Mouse (Mus musculus) megakaryocyte, embryonic 14.5 days (primary cell): ENCODE results near the gene Sgpp2. TPM values are rescaled to one million over a fixed set of nuclear protein-coding genes. Genes with fewer than 3 reads are reported as not detected.

Experiments
- H3K27me3 ChIP-seq: replicated peaks from 2 replicates; pipeline ENCODE3; 2012; ENCODE audit warnings: inconsistent platforms
- H3K36me3 ChIP-seq: replicated peaks from 2 replicates; pipeline ENCODE3; 2012; ENCODE audit warnings: low read length, inconsistent platforms, mixed read lengths
- H3K4me1 ChIP-seq: 2 replicates; pipeline ENCODE4 v1.6.1; 2012; ENCODE audit warnings: inconsistent platforms
- H3K4me3 ChIP-seq: replicated peaks from 2 replicates; pipeline ENCODE3; 2012; ENCODE audit warnings: moderate library complexity, mild to moderate bottlenecking, inconsistent platforms
- H3K9me3 ChIP-seq: 2 replicates; pipeline ENCODE4 v1.6.1; 2012; ENCODE audit warnings: inconsistent platforms
- FLI1 ChIP-seq: IDR thresholded peaks from 2 replicates; pipeline ENCODE4 v1.6.1; 2012; ENCODE audit warnings: low read length, inconsistent platforms, mixed read lengths
- GATA1 ChIP-seq: IDR thresholded peaks from 3 replicates; pipeline ENCODE4 v1.6.1; 2012; ENCODE audit warnings: mixed read lengths, low read length, inconsistent platforms, borderline replicate concordance
- polyA plus RNA-seq: library from polyadenylated mRNA; stranded (reverse); fragments of >175 nt; gene quantifications from 2 replicates; pipeline ENCODE4 v1.2.3, GENCODE M21; 2012; ENCODE audit warnings: low replicate concordance; ENCODE audit not compliant: insufficient read depth

Gene Sgpp2
- polyA plus RNA-seq = 1.1 TPM in 1 of 2 replicates, not detected in the other

DNA sequence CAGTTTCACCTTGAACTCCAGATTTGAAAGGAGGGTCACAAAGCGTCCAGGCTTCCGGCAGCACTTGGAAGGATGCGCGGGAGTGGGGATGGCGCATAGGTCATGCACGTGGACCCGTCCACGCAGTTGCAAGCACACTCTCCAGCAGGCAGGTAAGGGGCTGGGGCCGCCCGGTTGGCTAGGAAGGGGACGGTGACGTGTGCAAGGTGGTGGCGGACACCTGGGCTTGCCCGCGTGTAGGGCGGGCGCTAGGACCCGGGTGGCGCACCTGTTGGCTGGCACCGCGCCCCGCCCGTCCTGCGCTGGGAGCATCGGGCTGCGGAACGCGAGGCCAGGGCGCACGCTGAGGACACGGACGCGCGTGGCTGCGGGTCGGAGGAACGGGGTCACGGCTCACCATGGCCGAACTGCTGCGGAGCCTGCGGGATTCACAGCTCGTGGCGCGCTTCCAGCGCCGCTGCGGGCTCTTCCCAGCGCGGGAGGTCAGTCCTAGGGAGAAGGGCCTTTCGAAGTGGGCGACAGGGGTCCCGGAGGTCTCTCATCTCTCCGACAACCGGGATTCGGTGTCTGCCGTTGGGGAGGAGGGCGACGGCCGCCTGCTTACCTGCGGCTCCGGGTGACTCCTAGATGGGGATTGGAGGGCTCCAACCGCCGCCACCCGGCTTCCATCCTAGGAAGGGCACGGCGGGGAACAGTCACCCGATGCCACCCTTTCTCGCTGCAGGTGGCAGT, at the start of gene Sgpp2:
Sgpp2 (plus strand) TSS at position 325 of the 732 bp plus-strand sequence.
- Histone ChIP-seq H3K4me1 (peaks cover 17% of the 10 kb centered on the region), H3K9me3 (peaks cover 5% of the 10 kb centered on the region; the same call in 1 of the 2 replicates), H3K36me3 (no peaks in the 10 kb centered on the region), H3K4me3 (peak within 1 kb of the TSS; percentile 81), H3K27me3 (peaks cover 49% of the 10 kb centered on the region)
- no peak for TF ChIP-seq GATA1
- TF ChIP-seq FLI1 = no peak

DNA sequence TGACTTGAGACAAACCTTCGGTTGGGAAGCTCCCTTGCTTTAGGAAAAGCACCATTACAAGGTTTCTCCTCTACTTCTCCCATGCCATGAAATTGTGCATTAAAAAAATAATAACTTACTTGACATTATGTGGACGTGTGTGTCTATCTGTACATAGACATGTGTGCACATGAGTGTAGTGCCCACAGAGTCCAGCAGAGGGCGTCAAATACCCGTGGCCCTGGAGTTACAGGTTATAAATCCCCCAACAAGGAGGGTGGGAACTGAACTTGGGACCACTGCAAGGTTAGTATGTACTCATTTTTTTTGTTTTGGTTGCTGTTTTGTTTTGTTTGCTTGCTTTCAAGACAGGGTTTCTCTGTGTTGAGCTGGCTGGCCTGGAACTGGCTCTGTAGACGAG, 42.6 kb upstream of the Sgpp2 start:
- no peak for TF ChIP-seq FLI1
- no peak for TF ChIP-seq GATA1
- Histone ChIP-seq H3K4me3 (no peak overlapping the region), H3K36me3 (no peaks in the 10 kb centered on the region), H3K27me3 (no peaks in the 10 kb centered on the region), H3K4me1 (no peaks in the 10 kb centered on the region), H3K9me3 (peaks cover 8% of the 10 kb centered on the region)

DNA sequence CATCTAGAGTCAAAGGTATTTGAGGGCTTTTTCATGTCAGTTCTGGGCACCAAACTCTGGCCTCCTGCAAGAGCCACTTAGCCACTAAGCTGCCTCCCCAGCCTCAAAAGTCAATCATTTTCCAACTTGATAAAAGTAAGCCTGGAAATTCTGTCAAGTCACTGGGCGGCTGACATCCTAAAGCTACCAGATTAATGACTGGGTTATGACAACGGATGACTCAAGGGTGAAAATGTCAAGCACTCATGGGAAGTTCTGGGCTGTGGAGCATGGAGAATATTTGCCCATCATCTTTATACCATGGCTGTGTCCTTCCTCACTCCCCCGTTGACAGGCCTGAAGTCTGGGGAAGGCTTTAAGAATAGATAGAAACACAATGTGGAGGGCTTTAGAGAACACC, 37.2 kb upstream of the Sgpp2 start:
- H3K4me3 ChIP-seq = no peak overlapping the region
- H3K4me1 ChIP-seq = no peaks in the 10 kb centered on the region
- no peaks in the 10 kb centered on the region for H3K36me3 ChIP-seq
- TF ChIP-seq GATA1 (no peak), FLI1 (no peak)
- H3K9me3 ChIP-seq = no peaks in the 10 kb centered on the region
- H3K27me3 ChIP-seq = no peaks in the 10 kb centered on the region

DNA sequence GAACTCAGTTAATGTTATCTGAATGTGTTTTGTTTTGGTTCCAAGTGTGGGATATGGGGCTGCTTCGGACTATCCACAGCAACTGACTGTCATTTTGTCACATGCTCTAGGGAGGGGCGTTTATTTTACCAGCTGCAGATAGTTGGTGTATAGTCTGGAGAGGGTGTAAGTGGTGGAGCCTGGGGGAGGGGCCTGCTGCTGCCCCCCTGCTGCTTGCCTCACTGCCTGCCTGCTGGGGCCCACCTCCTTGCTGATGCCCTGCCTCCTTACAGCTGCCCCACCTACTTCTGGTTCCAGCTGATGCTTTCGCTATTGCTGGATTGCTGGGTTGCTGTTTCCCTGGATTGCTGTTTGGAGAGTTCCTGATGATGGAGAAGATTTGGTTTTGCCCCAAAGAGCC, 31.0 kb upstream of the Sgpp2 start:
- Histone ChIP-seq H3K4me3 (peak overlapping the region; percentile 59), H3K27me3 (no peaks in the 10 kb centered on the region), H3K9me3 (no peaks in the 10 kb centered on the region), H3K36me3 (no peaks in the 10 kb centered on the region), H3K4me1 (peaks cover 3% of the 10 kb centered on the region; the same call in 1 of the 2 replicates)
- TF ChIP-seq FLI1 (no peak), GATA1 (no peak)

DNA sequence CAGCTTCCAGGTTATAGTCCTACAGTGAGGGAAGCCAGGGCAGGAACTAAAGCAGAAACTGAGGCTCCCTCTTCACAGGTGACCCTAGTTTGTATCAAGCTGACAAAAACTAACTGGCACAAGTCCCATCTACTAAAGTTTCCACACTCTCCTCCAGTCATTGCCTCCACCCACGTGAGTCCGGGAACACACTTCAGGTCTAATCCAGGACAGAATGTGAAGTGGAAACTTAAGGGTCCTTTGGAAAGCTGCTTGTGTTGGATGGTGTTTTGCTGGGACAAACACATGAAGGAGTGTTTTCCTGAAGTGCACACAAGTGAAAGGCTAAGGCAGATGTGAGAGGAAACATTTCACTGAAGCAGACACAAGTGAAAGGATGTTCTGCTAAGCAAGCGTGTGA, 17.7 kb upstream of the Sgpp2 start:
- TF ChIP-seq GATA1 (no peak), FLI1 (no peak)
- Histone ChIP-seq H3K4me1 (no peaks in the 10 kb centered on the region), H3K4me3 (no peak overlapping the region), H3K9me3 (no peaks in the 10 kb centered on the region), H3K36me3 (no peaks in the 10 kb centered on the region), H3K27me3 (peaks cover 5% of the 10 kb centered on the region)

DNA sequence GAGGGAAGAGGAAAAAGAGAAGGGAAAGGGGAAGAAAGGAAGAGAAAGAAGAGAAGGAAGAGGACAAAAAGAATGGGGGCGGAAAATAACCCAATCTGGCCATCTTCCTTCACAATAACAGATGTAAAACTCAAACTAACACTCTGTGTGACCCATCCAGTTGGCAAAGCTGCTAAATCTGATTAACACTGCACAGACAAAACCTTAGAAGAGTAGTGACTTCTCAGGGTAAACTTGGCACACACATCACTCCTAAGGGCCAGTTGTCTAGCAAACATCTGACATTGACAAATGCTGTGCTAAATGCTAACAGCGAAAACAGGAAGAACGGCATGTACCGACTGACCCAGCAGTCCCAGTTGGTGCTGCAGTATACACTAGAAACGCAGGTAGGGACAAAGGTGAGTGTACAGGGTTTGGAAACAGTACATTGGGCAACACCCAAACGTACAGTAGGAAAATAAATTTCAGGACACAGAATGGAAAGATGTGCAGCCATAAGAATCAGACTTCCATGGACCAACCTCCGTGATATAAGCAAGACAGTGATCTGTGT, 10.4 kb upstream of the Sgpp2 start:
- Histone ChIP-seq H3K4me1 (no peaks in the 10 kb centered on the region), H3K27me3 (peaks cover 5% of the 10 kb centered on the region), H3K4me3 (no peak overlapping the region), H3K36me3 (no peaks in the 10 kb centered on the region), H3K9me3 (no peaks in the 10 kb centered on the region)
- TF ChIP-seq GATA1 = no peak
- no peak for TF ChIP-seq FLI1

DNA sequence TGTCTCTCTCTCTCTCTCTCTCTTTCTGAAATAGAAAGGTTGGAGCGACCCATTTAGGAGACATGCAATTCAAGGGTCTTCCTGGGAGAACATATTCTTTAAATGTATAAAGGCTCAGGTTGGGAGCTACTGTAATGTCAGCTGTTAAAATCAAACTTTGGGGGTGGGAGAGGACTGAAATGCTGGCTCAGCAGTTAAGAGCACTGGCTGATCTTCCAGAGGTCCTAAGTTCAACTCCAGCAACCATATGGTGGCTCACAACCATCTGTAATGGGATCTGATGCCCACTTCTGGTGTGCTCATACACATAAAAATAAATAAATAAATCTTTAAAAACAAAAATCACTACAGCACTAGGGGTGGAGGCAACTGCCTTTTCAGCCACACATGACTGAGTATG, 1.5 kb upstream of the Sgpp2 start:
- H3K27me3 ChIP-seq = peaks cover 49% of the 10 kb centered on the region
- no peak overlapping the region for H3K4me3 ChIP-seq
- no peak for TF ChIP-seq GATA1
- no peak for TF ChIP-seq FLI1
- peaks cover 17% of the 10 kb centered on the region for H3K4me1 ChIP-seq
- peaks cover 5% of the 10 kb centered on the region; the same call in 1 of the 2 replicates for H3K9me3 ChIP-seq
- H3K36me3 ChIP-seq = no peaks in the 10 kb centered on the region

DNA sequence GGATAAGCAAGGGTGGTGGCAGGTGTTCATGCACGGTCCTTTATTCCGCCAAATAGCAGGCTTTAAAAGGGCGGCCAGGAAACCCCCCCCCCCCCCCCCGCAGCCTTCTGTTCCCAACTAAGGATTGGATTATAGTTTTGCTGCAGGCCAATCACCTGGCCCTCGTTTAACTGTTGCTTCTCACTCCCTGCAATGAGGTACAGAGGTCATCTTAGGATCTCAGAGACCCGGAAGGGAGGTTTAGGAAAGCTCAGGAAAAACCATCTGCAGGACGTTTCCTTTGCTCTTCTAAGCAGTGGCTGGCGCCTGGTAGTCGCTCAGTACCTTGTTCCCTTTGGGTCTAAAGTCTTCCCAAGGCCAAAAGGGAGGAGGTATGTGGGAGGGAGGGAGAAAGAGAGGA, 865 bp upstream of the Sgpp2 start:
- peaks cover 5% of the 10 kb centered on the region; the same call in 1 of the 2 replicates for H3K9me3 ChIP-seq
- no peak overlapping the region for H3K4me3 ChIP-seq
- peaks cover 49% of the 10 kb centered on the region for H3K27me3 ChIP-seq
- no peaks in the 10 kb centered on the region for H3K36me3 ChIP-seq
- peaks cover 17% of the 10 kb centered on the region for H3K4me1 ChIP-seq
- no peak for TF ChIP-seq FLI1
- no peak for TF ChIP-seq GATA1

DNA sequence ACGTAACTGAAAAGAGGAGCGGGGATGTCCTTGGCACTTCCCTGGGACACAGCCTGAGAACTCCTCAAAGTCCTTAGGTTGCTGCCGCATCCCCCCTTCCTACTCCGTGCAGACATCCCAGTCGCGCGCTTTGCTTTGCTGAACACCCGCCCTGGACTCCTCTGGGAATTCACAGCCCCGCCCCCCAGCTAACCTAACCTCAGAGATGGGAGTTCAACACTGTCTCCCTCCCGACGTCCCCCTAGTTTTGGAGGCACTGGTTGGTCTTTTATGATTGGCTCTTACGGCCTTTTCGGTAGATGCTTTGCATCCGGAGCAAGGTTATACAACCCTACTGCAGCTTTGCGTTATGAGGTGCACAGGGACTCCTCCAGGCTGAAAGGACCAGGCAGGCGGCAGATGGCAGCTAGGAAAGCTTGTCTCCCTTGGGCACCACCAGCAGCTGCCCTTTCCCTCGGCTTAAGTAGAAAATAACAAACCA, 756 bp downstream of the Sgpp2 start:
- Histone ChIP-seq H3K9me3 (peaks cover 5% of the 10 kb centered on the region; the same call in 1 of the 2 replicates), H3K27me3 (peaks cover 49% of the 10 kb centered on the region), H3K36me3 (no peaks in the 10 kb centered on the region), H3K4me1 (peaks cover 17% of the 10 kb centered on the region), H3K4me3 (no peak overlapping the region)
- TF ChIP-seq GATA1 = no peak
- no peak for TF ChIP-seq FLI1

DNA sequence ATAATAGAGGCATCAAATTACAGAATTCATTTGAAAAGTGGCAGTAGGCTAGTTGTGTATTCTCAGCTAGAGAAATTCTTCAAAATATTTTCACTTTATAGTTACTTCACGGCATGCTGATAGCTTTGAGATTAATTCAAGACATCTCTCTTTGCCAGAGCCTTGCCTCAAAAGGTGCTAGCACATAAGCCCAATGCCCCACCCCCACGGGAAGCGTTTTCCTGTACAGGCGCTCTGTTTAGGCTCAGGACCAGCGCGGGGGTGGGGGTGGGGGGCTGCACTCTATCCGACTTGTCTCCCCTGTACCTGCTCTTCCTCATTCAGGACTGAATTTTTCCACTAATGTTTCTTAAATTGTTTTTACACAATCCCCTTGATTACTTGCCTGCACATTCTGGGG, 1.3 kb downstream of the Sgpp2 start:
- H3K4me1 ChIP-seq = peaks cover 17% of the 10 kb centered on the region
- H3K9me3 ChIP-seq = peaks cover 5% of the 10 kb centered on the region; the same call in 1 of the 2 replicates
- H3K27me3 ChIP-seq = peaks cover 49% of the 10 kb centered on the region
- no peak for TF ChIP-seq FLI1
- no peak for TF ChIP-seq GATA1
- H3K4me3 ChIP-seq = no peak overlapping the region
- H3K36me3 ChIP-seq = no peaks in the 10 kb centered on the region
